Mouse (Mus musculus) CH12.LX (cell line): ENCODE measurements around the gene 1810043G02Rik. TPM values are rescaled to one million over a fixed set of nuclear protein-coding genes. Genes with fewer than 3 reads are reported as not detected.

Experiments
- DNase-seq: peaks from one replicate; pipeline ENCODE4 v3.0.0-alpha.2; 2013; ENCODE audit errors: extremely low read depth
- H3K27ac ChIP-seq: 2 replicates; pipeline ENCODE4 v1.5.1; 2012; ENCODE audit warnings: low read depth, mild to moderate bottlenecking, control low read depth, moderate library complexity; ENCODE audit not compliant: insufficient read depth
- H3K27me3 ChIP-seq: replicated peaks from 2 replicates; pipeline ENCODE3; 2012; ENCODE audit warnings: inconsistent platforms
- H3K36me3 ChIP-seq, 2 experiments: replicated peaks in 1 of 2; 2 replicates each; pipeline versions ENCODE3 to v1.6.1; 2012; ENCODE audit warnings: inconsistent platforms in 1 of 2, low read length in 1 of 2, mild to moderate bottlenecking in 1 of 2, mixed read lengths in 1 of 2, moderate library complexity in 1 of 2; ENCODE audit not compliant: control insufficient read depth in 1 of 2, insufficient read depth in 1 of 2
- H3K4me1 ChIP-seq, 2 experiments: 2 replicates each; pipeline ENCODE4 v1.6.1; 2012; ENCODE audit warnings: inconsistent platforms in 1 of 2, moderate library complexity in 1 of 2; ENCODE audit not compliant: insufficient read depth in 2 of 2, control insufficient read depth in 1 of 2
- H3K4me2 ChIP-seq: 2 replicates; pipeline ENCODE4 v1.6.1; 2012; ENCODE audit warnings: low read depth, mild to moderate bottlenecking, control low read depth; ENCODE audit not compliant: poor library complexity, insufficient read depth, severe bottlenecking
- H3K4me3 ChIP-seq, 3 experiments: fragments of 150-350 bp in 1 of 3; sonication (generic) in 1 of 3; replicated peaks in 1 of 3; 2 replicates each; pipeline versions ENCODE3 to v1.5.1; 2011 to 2012; ENCODE audit warnings: low read depth in 2 of 3, low read length in 2 of 3, mild to moderate bottlenecking in 2 of 3, moderate library complexity in 2 of 3, control low read depth in 1 of 3, improper control_type of control experiment in 1 of 3, inconsistent platforms in 1 of 3, mixed read lengths in 1 of 3; ENCODE audit not compliant: poor library complexity in 1 of 3
- H3K79me2 ChIP-seq: replicated peaks from 2 replicates; pipeline ENCODE4 v1.6.1; 2012; ENCODE audit warnings: mild to moderate bottlenecking, moderate library complexity; ENCODE audit not compliant: control insufficient read depth, poor library complexity, insufficient read depth, severe bottlenecking; ENCODE audit errors: extremely low read depth
- H3K9ac ChIP-seq: 2 replicates; pipeline ENCODE4 v1.6.1; 2012; ENCODE audit warnings: low read depth, mild to moderate bottlenecking, control low read depth, moderate library complexity; ENCODE audit not compliant: insufficient read depth
- H3K9me3 ChIP-seq: replicated peaks from 2 replicates; pipeline ENCODE3; 2012; ENCODE audit warnings: low read length, inconsistent platforms, mixed read lengths
- BHLHE40 ChIP-seq: IDR thresholded peaks from 2 replicates; pipeline ENCODE4 v1.6.1; 2011; ENCODE audit warnings: mild to moderate bottlenecking, low read depth, low read length, improper control_type of control experiment
- CHD2 ChIP-seq: IDR thresholded peaks from 2 replicates; pipeline ENCODE4 v1.6.1; 2011; ENCODE audit warnings: low read length, improper control_type of control experiment
- CTCF ChIP-seq, 2 experiments: IDR thresholded peaks in 1 of 2; conservative IDR thresholded peaks in 1 of 2; 2 replicates each; pipeline ENCODE4 v1.5.1; 2011 to 2012; ENCODE audit warnings: low read depth in 2 of 2, low read length in 2 of 2, improper control_type of control experiment in 1 of 2, inconsistent platforms in 1 of 2, mild to moderate bottlenecking in 1 of 2, moderate library complexity in 1 of 2
- E2F4 ChIP-seq: IDR thresholded peaks from 2 replicates; pipeline ENCODE4 v1.6.1; 2011; ENCODE audit warnings: low read depth, low read length, improper control_type of control experiment; ENCODE audit not compliant: insufficient replicate concordance
- ELF1 ChIP-seq: IDR thresholded peaks from 2 replicates; pipeline ENCODE4 v1.6.1; 2014; ENCODE audit warnings: low read depth, mild to moderate bottlenecking, inconsistent platforms, low read length, improper control_type of control experiment
- EP300 ChIP-seq: IDR thresholded peaks from 2 replicates; pipeline ENCODE4 v1.6.1; 2011; ENCODE audit warnings: low read length, improper control_type of control experiment
- ETS1 ChIP-seq: conservative IDR thresholded peaks from 2 replicates; pipeline ENCODE4 v1.6.1; 2012; ENCODE audit warnings: low read depth, mild to moderate bottlenecking, inconsistent platforms, low read length, improper control_type of control experiment, moderate library complexity
- IRF4 ChIP-seq: IDR thresholded peaks from 2 replicates; pipeline ENCODE4 v1.6.1; 2014; ENCODE audit warnings: low read depth, mild to moderate bottlenecking, inconsistent platforms, low read length, improper control_type of control experiment
- KAT2A ChIP-seq: IDR thresholded peaks from 2 replicates; pipeline ENCODE4 v1.6.1; 2012; ENCODE audit warnings: low read length, improper control_type of control experiment, inconsistent platforms; ENCODE audit not compliant: insufficient replicate concordance
- MAFK ChIP-seq: IDR thresholded peaks from 2 replicates; pipeline ENCODE4 v1.6.1; 2011; ENCODE audit warnings: low read length, improper control_type of control experiment; ENCODE audit not compliant: insufficient replicate concordance
- MAZ ChIP-seq: IDR thresholded peaks from 2 replicates; pipeline ENCODE4 v1.6.1; 2012; ENCODE audit warnings: low read depth, mild to moderate bottlenecking, inconsistent platforms, low read length, improper control_type of control experiment, moderate library complexity
- MEF2A ChIP-seq: IDR thresholded peaks from 2 replicates; pipeline ENCODE4 v1.6.1; 2014; ENCODE audit warnings: low read depth, mild to moderate bottlenecking, inconsistent platforms, low read length, improper control_type of control experiment, borderline replicate concordance
- MYC ChIP-seq: IDR thresholded peaks from 2 replicates; pipeline ENCODE4 v1.6.1; 2011; ENCODE audit warnings: low read depth, mild to moderate bottlenecking, improper control_type of control experiment, low read length
- NRF1 ChIP-seq: IDR thresholded peaks from 2 replicates; pipeline ENCODE4 v1.6.1; 2014; ENCODE audit warnings: low read depth, mild to moderate bottlenecking, inconsistent platforms, low read length, improper control_type of control experiment, moderate library complexity
- PAX5 ChIP-seq: IDR thresholded peaks from 2 replicates; pipeline ENCODE4 v1.6.1; 2012; ENCODE audit warnings: low read length, inconsistent platforms, mixed read lengths
- POLR2A ChIP-seq: IDR thresholded peaks from 2 replicates; pipeline ENCODE4 v1.6.1; 2011; ENCODE audit warnings: low read depth, mild to moderate bottlenecking, improper control_type of control experiment, low read length
- RAD21 ChIP-seq: IDR thresholded peaks from 2 replicates; pipeline ENCODE4 v1.6.1; 2011; ENCODE audit warnings: low read depth, mild to moderate bottlenecking, low read length, improper control_type of control experiment, moderate library complexity
- RCOR1 ChIP-seq: conservative IDR thresholded peaks from 2 replicates; pipeline ENCODE4 v1.6.1; 2012; ENCODE audit warnings: low read depth, mild to moderate bottlenecking, inconsistent platforms, low read length, improper control_type of control experiment
- SIN3A ChIP-seq: IDR thresholded peaks from 2 replicates; pipeline ENCODE4 v1.6.1; 2012; ENCODE audit warnings: low read length, improper control_type of control experiment, inconsistent platforms
- SMC3 ChIP-seq: IDR thresholded peaks from 2 replicates; pipeline ENCODE4 v1.6.1; 2011; ENCODE audit warnings: low read depth, low read length, improper control_type of control experiment
- TBP ChIP-seq: conservative IDR thresholded peaks from 2 replicates; pipeline ENCODE4 v1.6.1; 2011; ENCODE audit warnings: low read depth, low read length, improper control_type of control experiment
- TCF12 ChIP-seq: IDR thresholded peaks from 2 replicates; pipeline ENCODE4 v1.6.1; 2014; ENCODE audit warnings: low read depth, mild to moderate bottlenecking, inconsistent platforms, low read length, improper control_type of control experiment
- UBTF ChIP-seq: IDR thresholded peaks from 2 replicates; pipeline ENCODE4 v1.6.1; 2012; ENCODE audit warnings: low read depth, mild to moderate bottlenecking, inconsistent platforms, low read length, improper control_type of control experiment, moderate library complexity
- USF1 ChIP-seq: IDR thresholded peaks from 2 replicates; pipeline ENCODE4 v1.6.1; 2014; ENCODE audit warnings: low read depth, mild to moderate bottlenecking, inconsistent platforms, low read length, improper control_type of control experiment
- USF2 ChIP-seq: conservative IDR thresholded peaks from 2 replicates; pipeline ENCODE4 v1.6.1; 2011; ENCODE audit warnings: low read depth, low read length, improper control_type of control experiment
- ZC3H11A ChIP-seq: IDR thresholded peaks from 2 replicates; pipeline ENCODE4 v1.6.1; 2012; ENCODE audit warnings: low read depth, mild to moderate bottlenecking, inconsistent platforms, low read length, improper control_type of control experiment
- ZKSCAN1 ChIP-seq: IDR thresholded peaks from 2 replicates; pipeline ENCODE4 v1.6.1; 2012; ENCODE audit warnings: low read depth, inconsistent platforms, low read length, improper control_type of control experiment, borderline replicate concordance
- ZMIZ1 ChIP-seq: IDR thresholded peaks from 2 replicates; pipeline ENCODE4 v1.6.1; 2012; ENCODE audit warnings: low read depth, mild to moderate bottlenecking, inconsistent platforms, low read length, improper control_type of control experiment
- ZNF384 ChIP-seq: IDR thresholded peaks from 2 replicates; pipeline ENCODE4 v1.6.1; 2012; ENCODE audit warnings: low read depth, low read length, improper control_type of control experiment, inconsistent platforms
- dilution Hi-C: fragments of 300-500 bp; cut with MboI; formaldehyde crosslinking; loops from 2 replicates; pipeline ENCODE4 v1.14.3; 2020; ENCODE audit warnings: low sequenced_read_pairs; ENCODE audit not compliant: extremely low pct_unique_long_range_greater_than_20kb, extremely low pct_ligation_motif_present
- in situ Hi-C: fragments of 300-500 bp; cut with MboI; formaldehyde crosslinking; loops from 3 replicates; pipeline ENCODE4 v1.14.3; 2019; ENCODE audit warnings: low sequenced_read_pairs, low pct_ligation_motif_present, low pct_unique_long_range_greater_than_20kb, mixed read lengths
- polyA plus RNA-seq: library from polyadenylated mRNA; unstranded; fragments of >175 nt; gene quantifications from 2 replicates; pipeline ENCODE4 v1.2.1, GENCODE M21; 2012; ENCODE audit warnings: low read depth; ENCODE audit not compliant: insufficient read length
- total RNA-seq, 2 experiments: library from RNA; depleted of rRNA; stranded (reverse); fragments of 300-350 nt in 1 of 2; fragments of >200 nt in 1 of 2; gene quantifications; 2 replicates each; pipeline ENCODE4 v1.2.3; 2012 to 2014

The 1810043G02Rik gene
- total and polyA plus RNA-seq, 3 experiments = 3.3 to 6.2 (median 4.1) TPM

DNA sequence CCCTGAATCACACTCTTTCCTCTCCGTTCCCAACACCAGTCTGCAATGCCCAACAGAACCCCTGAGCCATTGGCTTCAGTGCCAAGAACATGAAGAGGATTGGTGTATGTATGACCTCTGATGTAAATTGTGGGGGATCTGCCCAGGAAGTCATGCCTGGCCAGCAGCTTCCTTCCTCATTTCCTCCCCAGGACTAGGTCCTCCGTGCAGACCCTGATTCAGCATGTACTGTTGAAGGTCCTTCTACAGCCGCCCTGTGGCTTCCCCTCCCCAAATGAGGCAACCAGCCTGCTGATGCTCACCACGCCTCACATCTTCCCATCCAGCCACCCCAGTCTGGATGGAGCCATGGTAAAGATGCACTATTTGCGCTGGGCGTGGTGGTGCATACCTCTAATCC, 7.8 kb upstream of the 1810043G02Rik start, which contains the start of gene Trpm2:
TSS of gene Trpm2 (minus strand) at position 83 of the 400 bp plus-strand sequence.
- Histone ChIP-seq H3K4me3 (no peak within 1 kb of the TSS), H3K9me3 (peaks cover 7% of the 10 kb centered on the region), H3K4me1 (peaks cover 9 to 12% of the 10 kb centered on the region in 2 experiments), H3K27ac (no peak within 1 kb of the TSS), H3K9ac (no peak within 1 kb of the TSS), H3K79me2 (no peaks in the 10 kb centered on the region), H3K4me2 (no peak within 1 kb of the TSS), H3K36me3 (no peaks in the 10 kb centered on the region), H3K27me3 (peaks cover 66% of the 10 kb centered on the region)
- in situ Hi-C loops (no loop called here), dilution Hi-C loops (no loop called here)
- no peak for TF ChIP-seq ELF1
- no peak for TF ChIP-seq BHLHE40
- no peak for TF ChIP-seq MEF2A
- no peak for TF ChIP-seq SIN3A
- no peak for TF ChIP-seq RAD21
- no peak for TF ChIP-seq TCF12
- TF ChIP-seq KAT2A = no peak
- no peak for TF ChIP-seq ZC3H11A
- TF ChIP-seq USF1 = no peak
- no peak for TF ChIP-seq CHD2
- TF ChIP-seq ZKSCAN1 = no peak
- TF ChIP-seq ETS1 = no peak
- TF ChIP-seq ZNF384 = no peak
- TF ChIP-seq SMC3 = no peak
- TF ChIP-seq MAFK = no peak
- no peak for TF ChIP-seq IRF4
- TF ChIP-seq MYC = no peak
- TF ChIP-seq ZMIZ1 = no peak
- TF ChIP-seq CTCF (conservative IDR thresholded peaks at IDR 0.05 in 1 of 2, IDR thresholded peaks at IDR 0.05 in 1 of 2; ENCODE audit: low read depth in 2 of 2, low read length in 2 of 2) = no peak
- no peak for TF ChIP-seq POLR2A
- no peak for DNase-seq

DNA sequence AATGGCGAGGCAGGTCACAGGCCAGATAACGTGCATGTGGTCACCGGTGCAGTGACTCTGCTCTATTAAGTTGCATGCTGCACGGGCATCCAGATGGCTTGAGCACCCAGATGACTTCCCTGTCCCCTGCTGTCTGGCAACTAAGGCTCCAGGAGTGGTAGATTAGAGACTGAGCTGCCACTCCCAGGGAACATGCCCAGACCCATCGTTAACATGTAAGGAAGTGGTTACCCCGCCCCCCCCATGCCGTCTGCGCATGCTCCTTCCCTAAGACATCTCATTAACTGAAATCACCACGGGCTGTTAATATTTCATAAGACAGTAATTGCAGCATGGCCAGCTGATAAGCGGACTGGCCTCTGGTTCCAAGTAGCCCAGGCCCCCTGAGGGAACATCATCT, 7.1 kb upstream of the 1810043G02Rik start:
- H3K9ac ChIP-seq = no peak overlapping the region
- peaks cover 64% of the 10 kb centered on the region for H3K27me3 ChIP-seq
- no peaks in the 10 kb centered on the region for H3K36me3 ChIP-seq
- DNase-seq = no peak
- H3K4me2 ChIP-seq = no peak overlapping the region
- dilution Hi-C loops = no loop called here
- in situ Hi-C loops = no loop called here
- H3K9me3 ChIP-seq = peaks cover 7% of the 10 kb centered on the region
- peaks cover 9 to 12% of the 10 kb centered on the region in 2 experiments for H3K4me1 ChIP-seq
- no peak overlapping the region for H3K4me3 ChIP-seq
- H3K79me2 ChIP-seq = no peaks in the 10 kb centered on the region
- TF ChIP-seq RCOR1 = no peak
- no peak for TF ChIP-seq ZKSCAN1
- no peak for TF ChIP-seq ETS1
- no peak for TF ChIP-seq TBP
- no peak for TF ChIP-seq MEF2A
- TF ChIP-seq KAT2A = no peak
- no peak for TF ChIP-seq USF2
- no peak for TF ChIP-seq EP300
- no peak for TF ChIP-seq CHD2
- no peak for TF ChIP-seq ELF1
- no peak for TF ChIP-seq NRF1
- TF ChIP-seq SMC3 = no peak
- TF ChIP-seq UBTF = no peak
- TF ChIP-seq ZC3H11A = no peak
- no peak for TF ChIP-seq IRF4
- no peak for TF ChIP-seq PAX5
- TF ChIP-seq MAZ = no peak
- TF ChIP-seq TCF12 = no peak
- no peak for TF ChIP-seq SIN3A
- no peak for TF ChIP-seq E2F4
- H3K27ac ChIP-seq = no peak overlapping the region
